Mouse (Mus musculus) cerebellum, adult (tissue): ENCODE data around the gene Idh2.
"Not testable (repeated sequence)": the region's sequence is repeated elsewhere in the genome, so short reads cannot be mapped to it uniquely, and the experiment has no call there.

Source experiments
- ATAC-seq: cut with Nextera tagmentation; 2 replicates; pipeline ENCODE4 v1.9.2; 2017; ENCODE audit warnings: mild to moderate bottlenecking, moderate library complexity, mixed read lengths; ENCODE audit not compliant: insufficient number of reproducible peaks, low FRiP score, low TSS enrichment

Gene Idh2

DNA sequence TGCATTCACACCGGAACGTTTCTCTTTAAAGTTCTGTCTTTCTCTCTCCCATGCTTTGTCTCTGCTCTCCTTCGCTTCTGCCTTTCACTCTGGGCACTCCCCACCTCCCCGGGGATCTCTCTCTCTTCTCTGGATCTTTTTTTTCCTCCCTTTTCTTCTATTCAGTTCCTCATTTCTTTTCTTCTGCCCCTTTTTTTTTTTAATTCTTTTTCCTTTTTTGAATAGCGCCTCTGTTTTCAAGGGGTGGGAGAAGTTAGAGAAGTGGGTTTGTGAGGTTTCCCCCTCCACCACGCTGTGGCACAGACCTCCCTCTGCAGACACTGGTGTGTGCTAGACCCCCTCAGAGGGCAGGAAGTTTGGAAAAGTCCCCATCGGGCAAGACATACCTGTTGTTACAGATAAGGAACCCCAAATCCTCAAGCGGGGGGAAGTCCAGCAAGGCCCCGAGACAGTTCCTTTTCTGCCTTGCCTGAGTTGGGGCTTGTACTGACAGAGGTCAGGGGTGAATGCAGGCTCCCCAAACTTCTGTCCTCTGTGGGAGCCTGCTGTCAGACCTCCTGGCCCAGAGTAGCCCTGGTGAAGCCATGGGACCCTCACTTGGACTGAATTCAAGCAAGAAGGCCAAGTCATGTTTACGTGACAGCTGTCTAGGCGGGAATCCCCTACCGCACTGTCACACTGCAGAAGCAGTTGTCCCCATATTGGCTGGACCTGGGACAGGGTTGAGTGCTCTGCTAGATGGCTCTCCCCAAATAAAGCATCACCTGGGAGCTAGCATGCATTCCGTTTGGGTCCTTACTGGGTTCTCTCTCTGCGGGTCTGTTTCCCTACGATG is 51.1 kb downstream of the Idh2 start:
- ATAC-seq: no peak

DNA sequence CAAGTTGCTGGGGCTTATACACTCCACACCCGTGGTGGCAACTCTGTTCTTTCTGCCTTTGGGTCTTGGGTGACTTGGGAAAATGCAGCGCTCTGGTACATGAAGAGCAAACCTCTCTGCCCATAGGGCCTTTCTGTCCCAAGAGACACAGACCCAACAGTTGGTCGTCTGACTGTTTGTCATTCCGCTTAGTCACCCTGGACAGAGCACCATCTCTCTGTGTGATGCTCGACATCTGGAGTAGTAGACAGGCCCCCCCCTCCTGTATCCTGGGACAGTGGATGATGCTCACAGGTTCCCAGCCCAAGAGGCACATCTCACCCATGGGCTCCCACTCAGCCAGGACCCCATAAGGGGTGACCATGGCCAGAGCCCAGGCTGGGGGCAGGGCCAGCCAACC is 51.9 kb downstream of the Idh2 start:
- no peak for ATAC-seq

DNA sequence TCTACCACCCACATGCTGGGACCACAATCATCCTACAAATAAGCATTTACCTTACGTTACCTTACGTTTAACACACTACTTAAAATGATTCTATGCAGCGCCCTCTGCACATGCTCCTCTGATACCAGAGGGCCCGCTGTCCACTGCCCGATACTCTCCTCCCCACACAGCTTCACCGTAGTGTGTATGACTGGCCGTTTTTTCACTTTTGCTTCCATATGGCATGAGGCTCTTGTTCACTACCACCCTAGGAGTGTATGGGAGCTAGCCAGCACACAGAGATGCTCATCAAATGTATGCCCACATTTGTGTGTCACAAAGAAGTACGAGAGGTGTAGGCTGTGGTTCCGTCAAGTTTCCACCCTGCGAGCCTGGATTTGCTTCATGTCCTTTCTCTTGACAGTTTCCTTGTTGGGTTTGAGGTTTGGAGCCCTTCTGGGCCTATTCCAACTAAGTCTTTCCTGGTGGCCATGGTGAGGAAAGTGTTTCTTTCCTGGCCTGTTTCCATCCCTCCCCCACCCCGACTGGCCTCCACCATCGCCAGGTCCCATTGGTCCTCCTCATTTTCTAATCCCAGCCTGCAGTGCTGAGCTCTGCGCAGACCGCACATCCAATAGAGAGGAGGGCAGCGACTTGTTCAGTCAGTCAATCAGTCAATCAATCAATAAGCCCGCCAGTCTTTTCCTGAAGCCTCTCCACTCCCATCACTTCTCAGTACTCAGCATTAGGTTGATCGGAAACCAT is 52.9 kb downstream of the Idh2 start:
- ATAC-seq: no peak

DNA sequence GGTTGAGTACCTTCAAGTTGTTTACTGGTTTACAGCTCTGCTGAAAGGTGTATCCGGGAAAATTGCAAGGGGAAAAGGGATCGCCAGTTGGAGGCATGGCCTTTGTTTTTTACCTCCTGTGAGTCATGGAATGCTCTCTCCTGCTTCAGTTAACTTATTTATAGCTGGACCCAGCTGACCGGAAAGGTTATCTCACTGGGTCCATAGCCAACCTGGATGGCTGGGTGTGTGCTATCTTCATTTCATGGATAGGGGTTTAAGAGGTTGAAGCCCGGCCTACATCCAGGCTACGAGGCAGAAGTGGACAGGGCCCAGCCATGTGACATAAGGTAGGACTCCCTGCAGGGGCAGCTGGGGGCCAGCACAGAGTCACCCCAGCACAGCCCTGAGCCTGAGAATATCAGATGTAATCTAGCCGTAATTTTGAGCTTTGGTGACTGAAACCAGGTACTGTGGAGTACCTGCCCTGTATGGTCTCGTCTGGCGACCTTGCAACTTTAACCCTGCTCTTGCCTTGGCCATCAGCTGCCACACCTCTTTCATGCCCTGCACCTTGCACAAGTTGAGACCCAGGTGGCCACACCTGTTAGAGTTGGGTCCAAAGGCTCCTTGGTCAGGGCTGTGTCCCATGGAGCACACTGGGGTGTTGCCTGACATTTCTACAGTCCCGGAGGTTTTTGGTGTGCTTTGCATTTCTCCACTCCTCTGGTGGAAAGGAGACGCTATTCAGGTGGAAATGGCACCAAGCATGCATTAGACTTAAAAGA is 55.0 kb downstream of the Idh2 start:
- no peak for ATAC-seq

DNA sequence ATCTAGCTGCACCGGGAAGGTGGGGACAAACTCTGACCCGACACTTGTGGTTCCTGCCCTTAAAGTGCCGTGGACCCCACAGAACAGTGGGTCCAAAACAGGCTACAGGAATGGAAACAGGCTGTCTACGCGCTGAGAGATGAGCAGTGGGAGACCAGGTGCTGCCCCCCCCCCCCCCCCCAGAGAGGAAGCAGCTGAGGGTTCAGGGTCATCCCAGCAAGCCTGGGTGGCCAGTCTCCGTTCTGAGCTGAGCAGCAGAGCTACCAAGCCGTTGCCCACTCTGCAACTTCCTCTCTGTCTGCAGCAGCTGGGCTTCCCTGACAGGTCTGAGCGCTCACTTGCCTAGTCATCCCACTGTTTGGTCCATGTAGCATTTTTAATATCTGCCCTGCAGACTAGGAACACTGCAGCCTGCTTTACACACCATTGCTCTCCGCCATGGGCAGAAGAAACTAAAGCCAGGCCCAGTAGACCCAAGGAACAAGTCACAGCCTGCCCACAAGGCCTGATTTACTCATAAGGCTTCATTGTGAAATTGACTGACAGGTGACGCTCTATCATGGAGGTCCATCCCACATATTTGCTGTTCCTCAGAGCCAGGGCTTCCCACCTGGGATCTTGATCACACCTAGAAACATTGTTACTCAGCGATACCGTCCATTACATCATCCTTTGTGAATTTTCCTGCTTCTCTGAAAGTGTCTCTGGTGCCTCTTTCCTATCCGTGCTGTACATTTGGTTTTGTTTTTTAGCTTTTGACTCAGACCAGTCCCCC is 55.9 kb downstream of the Idh2 start:
- ATAC-seq: no peak

DNA sequence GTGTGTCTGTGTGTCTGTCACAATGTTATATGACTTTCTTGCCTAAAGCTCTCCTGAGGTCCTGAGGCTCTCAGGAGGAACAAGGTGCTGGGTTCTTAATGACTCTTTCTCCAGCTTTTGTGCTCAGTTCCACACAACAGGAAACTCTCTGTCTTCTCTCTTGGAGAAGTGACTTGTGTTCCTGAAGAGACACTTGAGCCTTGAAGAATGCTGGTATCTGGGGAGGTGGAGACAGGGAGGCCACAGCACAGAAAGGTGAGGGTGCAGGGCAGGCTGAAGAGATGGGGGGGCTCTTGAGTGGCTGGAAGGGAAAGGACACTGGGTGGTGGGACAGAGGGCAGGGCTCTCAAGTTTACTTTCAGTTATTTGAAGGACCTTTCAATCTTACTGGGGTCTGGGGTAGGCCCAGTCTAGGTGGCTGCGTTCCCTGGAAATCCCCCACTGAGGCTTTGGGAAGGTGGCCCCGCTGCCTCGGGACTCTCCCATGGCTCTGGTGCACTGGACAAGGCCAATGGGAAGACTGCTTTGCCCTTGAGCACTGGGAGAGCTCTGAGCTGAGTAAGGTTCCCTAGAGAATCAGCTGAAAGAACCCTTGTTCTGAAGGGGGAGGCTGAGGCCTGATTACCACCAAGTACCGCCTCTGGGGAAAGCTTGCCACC is 56.7 kb downstream of the Idh2 start:
- no peak for ATAC-seq

DNA sequence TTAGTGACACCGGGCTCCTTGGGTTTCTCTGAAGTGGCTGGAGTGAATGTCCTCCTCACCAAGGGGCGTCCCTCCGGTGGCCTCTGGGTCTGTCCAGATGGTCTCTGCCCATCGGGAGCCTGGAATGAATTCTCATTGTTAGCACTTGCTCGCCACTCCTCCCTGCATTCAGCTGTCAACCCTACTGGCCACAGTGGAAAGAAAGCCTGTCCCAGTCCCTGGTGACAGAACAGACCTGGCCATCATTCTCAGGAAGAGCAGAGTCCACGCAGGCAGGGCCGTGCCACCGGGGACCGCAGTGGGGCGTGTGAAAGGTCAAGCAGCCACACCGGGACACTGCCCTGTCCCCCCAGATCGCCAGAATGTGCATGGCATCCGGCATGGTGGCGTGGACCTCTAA is 57.4 kb downstream of the Idh2 start:
- no peak for ATAC-seq

DNA sequence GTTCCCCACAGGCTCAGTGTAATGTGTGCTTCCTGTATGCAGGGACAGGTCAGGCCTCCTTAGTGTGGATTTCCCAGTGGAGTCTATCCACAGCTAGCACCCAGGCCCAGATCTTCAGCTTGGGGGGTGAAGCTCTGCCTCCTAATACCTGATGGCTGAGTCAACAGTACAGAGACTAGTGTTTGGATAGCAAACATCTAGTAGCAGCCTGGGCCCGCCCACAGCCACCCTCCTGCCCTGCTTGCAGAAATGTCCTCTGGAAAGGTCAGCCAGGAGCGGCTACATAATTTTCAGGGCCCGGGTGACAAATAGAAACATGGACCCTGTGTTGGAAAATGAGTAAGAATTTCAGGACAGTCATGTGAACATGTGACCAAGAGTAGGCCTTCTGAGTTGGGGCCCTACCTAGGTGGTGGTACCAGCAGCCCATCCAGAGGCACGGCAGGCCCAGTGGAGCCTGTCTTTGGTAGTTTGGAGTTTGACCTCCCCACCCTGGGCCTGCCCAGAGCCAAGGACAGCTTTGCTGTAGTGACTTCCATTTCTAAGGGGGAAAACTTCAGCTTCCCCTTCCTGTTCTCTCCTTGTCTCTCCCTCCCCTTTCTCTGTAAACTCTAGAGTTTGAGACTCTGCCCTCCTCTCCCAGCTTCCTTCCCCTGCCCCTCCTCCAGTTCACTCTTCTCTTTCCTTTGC is 58.0 kb downstream of the Idh2 start:
- ATAC-seq: no peak

DNA sequence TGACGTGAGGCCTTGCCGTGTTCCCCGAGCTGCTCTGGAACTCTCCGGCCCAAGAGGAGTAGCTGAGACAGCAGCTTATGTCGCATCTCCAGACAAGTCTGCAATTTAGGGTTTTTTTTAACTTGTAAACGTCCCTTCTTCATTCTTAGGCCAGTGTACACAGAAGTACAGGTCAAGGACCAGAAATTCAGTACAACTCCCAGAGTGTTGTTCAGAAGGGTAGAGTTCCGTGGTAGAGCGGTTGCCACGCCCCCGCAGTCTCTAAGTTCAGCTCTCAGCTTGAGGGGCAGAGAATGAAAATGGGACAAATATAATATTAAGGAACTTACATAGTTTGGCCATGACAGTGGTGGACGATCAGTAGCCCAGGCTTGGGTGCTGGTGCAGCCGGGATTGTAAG is 59.4 kb downstream of the Idh2 start:
- no peak for ATAC-seq

DNA sequence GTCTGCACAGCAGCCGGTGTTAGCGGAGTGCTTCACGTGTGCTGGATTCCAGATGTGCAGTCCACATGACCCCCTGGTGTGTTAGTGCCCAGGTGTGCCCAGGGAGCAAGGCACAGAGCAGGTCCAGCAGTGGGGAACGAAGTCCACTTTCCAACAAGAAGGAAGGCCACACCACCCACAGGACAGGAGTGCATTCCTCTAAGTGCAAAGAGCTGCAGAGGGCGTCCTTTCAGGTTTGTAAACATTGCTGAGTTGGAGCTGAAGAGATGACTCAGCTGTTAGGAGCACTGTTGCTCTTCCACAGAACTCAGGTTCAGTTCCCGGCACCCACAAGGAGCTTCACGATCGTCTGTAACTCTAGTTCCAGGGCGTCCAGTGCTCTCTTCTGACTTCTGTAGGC is 62.0 kb downstream of the Idh2 start:
- no peak for ATAC-seq

DNA sequence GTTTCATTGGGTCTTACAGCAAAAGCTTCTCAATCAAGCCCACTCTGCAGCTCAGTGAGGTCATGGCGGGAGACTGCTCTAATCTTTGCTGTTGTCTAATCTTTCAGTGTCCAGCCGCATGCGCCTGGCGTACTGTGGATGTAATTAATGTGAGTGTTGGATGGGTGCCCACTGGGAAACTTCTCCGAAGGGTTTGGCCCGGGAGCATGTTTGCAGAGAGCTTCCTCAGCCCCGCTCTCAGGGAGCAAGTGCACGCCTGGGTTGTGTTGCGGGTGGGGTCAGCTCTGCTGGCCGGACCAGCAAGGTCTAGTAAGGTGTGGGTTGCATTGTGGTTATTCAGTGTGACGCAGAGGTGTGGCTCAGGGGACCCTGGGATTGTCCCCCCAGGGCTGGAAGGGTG is 62.9 kb downstream of the Idh2 start:
- ATAC-seq: no peak

DNA sequence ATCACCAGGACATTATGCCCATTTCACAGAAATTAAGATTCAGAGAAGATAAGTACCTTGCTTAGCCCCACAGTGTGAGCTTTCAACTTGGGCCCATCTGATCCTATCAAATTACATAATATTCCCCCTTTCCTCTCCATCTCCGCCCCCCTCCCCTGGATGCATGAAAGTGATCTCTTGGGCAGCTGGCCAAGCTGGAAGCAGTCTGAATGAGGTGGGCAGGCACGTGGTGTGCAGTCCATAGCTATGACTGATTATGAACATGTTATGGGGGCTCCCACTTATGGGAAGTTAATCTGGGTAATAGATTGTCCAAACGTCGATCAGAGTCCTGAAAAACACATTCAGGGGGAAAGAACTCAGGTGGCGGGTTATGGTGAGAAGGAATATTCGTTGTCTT is 63.4 kb downstream of the Idh2 start:
- ATAC-seq: no peak

DNA sequence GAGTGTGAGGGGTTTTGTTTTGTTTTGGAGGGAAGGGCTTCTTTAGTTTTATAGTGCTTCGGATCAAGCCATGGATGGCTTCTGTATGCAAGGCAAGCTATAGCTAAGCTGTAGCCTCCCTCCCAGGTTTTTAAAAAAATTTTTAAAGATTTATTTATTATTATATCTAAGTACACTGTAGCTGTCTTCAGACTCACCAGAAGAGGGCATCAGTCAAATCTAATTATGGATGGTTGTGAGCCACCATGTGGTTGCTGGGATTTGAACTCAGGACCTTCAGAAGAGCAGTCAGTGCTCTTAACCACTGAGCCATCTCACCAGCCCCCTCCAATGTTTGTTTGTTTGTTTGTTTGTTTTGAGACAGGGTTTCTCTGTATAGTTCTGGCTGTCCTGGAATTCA is 64.8 kb downstream of the Idh2 start:
- ATAC-seq: not testable (repeated sequence)

DNA sequence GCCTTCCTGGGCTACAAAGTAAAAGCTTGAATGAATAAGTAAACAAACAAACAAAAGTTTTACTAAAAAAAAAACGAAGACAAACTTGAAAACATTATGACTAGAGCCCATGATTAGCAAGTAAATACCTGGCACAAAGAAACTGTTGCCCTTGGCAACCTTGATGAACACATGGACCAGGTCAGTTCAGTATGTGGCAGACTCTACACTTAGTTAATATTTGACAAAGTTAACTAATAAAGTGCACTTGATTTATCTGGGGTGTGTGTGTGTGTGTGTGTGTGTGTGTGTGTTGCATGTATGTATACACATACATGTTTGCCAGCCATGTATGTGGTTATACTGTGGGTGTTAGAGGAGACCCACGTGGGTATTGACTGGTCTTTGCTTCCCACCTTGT is 65.4 kb downstream of the Idh2 start:
- no peak for ATAC-seq

DNA sequence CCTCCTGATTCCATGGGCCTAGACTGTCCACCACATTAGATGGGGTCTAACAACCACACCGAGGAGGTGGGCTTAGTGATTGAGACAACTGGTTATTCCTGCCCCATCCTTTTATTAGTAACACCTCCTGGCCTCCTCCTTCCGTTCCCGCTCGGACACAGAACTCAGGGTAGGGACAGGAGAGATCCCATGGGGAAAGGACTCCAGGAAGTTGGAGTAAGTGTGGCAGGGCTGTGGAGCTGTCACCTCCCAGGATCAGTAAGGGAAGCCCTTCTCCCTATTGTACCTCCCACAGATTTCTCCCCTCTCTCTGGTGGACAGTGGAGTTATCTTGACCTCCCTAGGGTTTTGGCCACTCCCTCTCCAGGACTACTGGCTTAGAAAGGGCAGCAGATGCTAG is 68.2 kb downstream of the Idh2 start:
- no peak for ATAC-seq
